Mouse (Mus musculus): ENCODE measurements at regions not wholly inside any gene's neighbourhood (a gene's known extent, or its start where the extent isn't known, plus 50 kb on each side); places are given as distances from the start of the nearest gene placed in this dataset.

DNA sequence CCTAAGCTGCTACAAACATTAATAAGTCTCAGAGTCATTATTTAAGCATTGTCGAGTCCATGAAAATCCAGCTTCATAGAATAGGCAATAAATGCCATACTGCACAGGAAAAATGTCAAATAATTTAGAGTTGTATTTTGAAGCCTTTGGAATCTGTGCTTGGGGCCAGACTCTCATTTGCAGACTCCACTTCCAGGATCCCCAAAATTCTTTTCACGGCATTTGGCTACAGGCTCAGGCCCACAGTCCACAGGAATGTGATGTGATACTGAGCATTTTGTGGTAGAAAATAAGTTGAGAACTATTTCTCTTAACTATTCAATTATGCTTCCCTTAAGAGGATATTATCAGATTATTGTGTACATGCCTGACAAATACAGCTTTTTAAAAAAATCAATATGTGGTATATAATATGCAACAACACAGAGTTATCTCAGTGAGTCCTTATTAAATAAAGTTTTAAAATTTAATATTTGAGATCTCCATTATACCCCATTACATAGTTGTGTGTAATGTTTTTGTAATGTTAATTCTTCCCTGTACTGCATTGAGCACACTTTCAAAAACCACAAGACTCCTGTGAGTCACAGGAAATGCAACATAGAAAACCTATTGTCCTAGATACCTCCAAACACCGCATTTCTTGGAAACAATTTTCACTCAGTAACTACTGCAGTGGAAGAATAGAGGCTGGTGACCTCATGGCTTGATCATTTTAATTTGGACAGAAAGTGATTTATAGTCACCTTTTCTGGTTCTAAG lies 78.5 kb upstream of the Nbea start:
- TF ChIP-seq CTCF (IDR thresholded peaks at IDR 0.05; ENCODE audit: borderline replicate concordance, insufficient read depth, low read length) (no peak), POLR2A (IDR thresholded peaks at IDR 0.05; ENCODE audit: low read depth, low read length) (no peak)

Measured in embryonic fibroblast, embryonic 13.5 days (primary cell).